Mouse (Mus musculus) embryonic stem cell, embryonic (primary cell): ENCODE measurements around the gene Bsn.

Experiments
- CTCF ChIA-PET, 4 experiments: fragments of 300-600 bp in 2 of 4; fragments of 350-600 bp in 2 of 4; sonication (Branson Sonifier 250); formaldehyde crosslinking; loops; one replicate each; lab custom pipeline; 2022; ENCODE audit warnings: inconsistent platforms in 2 of 4; lab: Charles Lee
- POLR2A ChIA-PET, 4 experiments: fragments of 300-600 bp in 2 of 4; fragments of 350-600 bp in 2 of 4; sonication (Branson Sonifier 250); formaldehyde crosslinking; loops; one replicate each; lab custom pipeline; 2022; ENCODE audit warnings: antibody characterized with exemption in 4 of 4, inconsistent platforms in 1 of 4; lab: Charles Lee

Bsn gene

GRCm38 (mm10) chr9:108189787-108190679 lies at the start of gene Bsn:
Bsn (minus strand) TSS chr9:108190384.
- ChIA-PET POLR2A (interaction anchor here in 3 of 4 experiments (0.5 to 1.8 kb wide), 16 partner anchors 11 to 254 kb away, joined by 3 to 6 read pairs (median 4); partner anchors contain the start of genes Camkv (in 1 of the 3), Dag1 (in 1 of the 3), Gpx1 (in 1 of the 3) and Tcta (in 1 of the 3)), CTCF (interaction anchor here in 3 of 4 experiments (0.6 to 2.0 kb wide), 12 partner anchors 11 to 283 kb away, joined by 3 to 12 read pairs (median 4); partner anchors contain the start of gene Mst1r (in 1 of the 3))

- ChIA-PET POLR2A (interaction anchor here (0.6 to 1.8 kb wide), 10 partner anchors 8 to 39 kb away, joined by 3 to 5 read pairs (median 4); partner anchors contain the start of gene Dag1 (in 1 of the 4)), CTCF (interaction anchor here in 3 of 4 experiments (0.6 to 1.1 kb wide), 4 partner anchors 37 to 201 kb away, joined by 3 to 5 read pairs (median 3); no protein-coding TSS in a partner anchor)
Observed at GRCm38 (mm10) chr9:108239951-108240350, 49.8 kb upstream of the Bsn start.

GRCm38 (mm10) chr9:108238831-108239230 lies 48.6 kb upstream of the Bsn start:
- ChIA-PET POLR2A (interaction anchor here in 2 of 4 experiments (1.0 to 2.7 kb wide), 6 partner anchors 11 to 55 kb away, joined by 3 to 16 read pairs (median 4); partner anchors contain the start of gene Dag1 (in 1 of the 2)), CTCF (interaction anchor here in 3 of 4 experiments (0.5 to 1.7 kb wide), 3 partner anchors 15 to 46 kb away, joined by 3 to 4 read pairs (median 4); no protein-coding TSS in a partner anchor)

- CTCF ChIA-PET: interaction anchor here in 2 of 4 experiments (0.5 to 1.7 kb wide), 2 partner anchors 15 to 46 kb away, joined by 4 read pairs; no protein-coding TSS in a partner anchor
- POLR2A ChIA-PET: interaction anchor here in 2 of 4 experiments (1.0 to 2.7 kb wide), 7 partner anchors 17 to 155 kb away, joined by 3 to 16 read pairs (median 5); partner anchors contain the start of gene Dag1 (in 1 of the 2)
Observed at GRCm38 (mm10) chr9:108238402-108238801, 48.2 kb upstream of the Bsn start.

GRCm38 (mm10) chr9:108234682-108235081 lies 44.5 kb upstream of the Bsn start:
- POLR2A ChIA-PET: interaction anchor here in 2 of 4 experiments (0.8 to 1.9 kb wide), 3 partner anchors 14 to 104 kb away, joined by 4 to 7 read pairs (median 4); partner anchors contain the start of gene Gpx1 (in 1 of the 2)
- CTCF ChIA-PET: no interaction called here

GRCm38 (mm10) chr9:108232908-108233307 lies 42.7 kb upstream of the Bsn start:
- ChIA-PET POLR2A (interaction anchor here in 1 of 4 experiments (1.0 to 1.7 kb wide), 3 partner anchors 8 to 31 kb away, joined by 3 to 5 read pairs (median 4); partner anchors contain the start of gene Dag1), CTCF (no interaction called here)

- POLR2A ChIA-PET: interaction anchor here in 2 of 4 experiments (0.6 to 1.6 kb wide), 10 partner anchors 11 to 510 kb away, joined by 3 to 6 read pairs (median 3); partner anchors contain the start of genes Dag1 (in 1 of the 2), Rhoa (in 1 of the 2) and Tcta (in 1 of the 2)
- CTCF ChIA-PET: interaction anchor here in 2 of 4 experiments (0.6 to 0.7 kb wide), 2 partner anchors 57 to 588 kb away, joined by 3 to 4 read pairs; no protein-coding TSS in a partner anchor
Observed at GRCm38 (mm10) chr9:108227911-108228649, 37.9 kb upstream of the Bsn start.

GRCm38 (mm10) chr9:108225166-108225565 lies 35.0 kb upstream of the Bsn start:
- POLR2A ChIA-PET: interaction anchor here in 3 of 4 experiments (0.5 to 2.0 kb wide), 6 partner anchors 8 to 81 kb away, joined by 3 to 6 read pairs (median 4); no protein-coding TSS in a partner anchor
- CTCF ChIA-PET: interaction anchor here in 2 of 4 experiments (0.6 to 1.8 kb wide), 4 partner anchors 22 to 1333 kb away, joined by 3 to 6 read pairs (median 4); no protein-coding TSS in a partner anchor

- CTCF ChIA-PET: interaction anchor here in 3 of 4 experiments (0.6 to 1.5 kb wide), 6 partner anchors 15 to 195 kb away, joined by 3 to 13 read pairs (median 4); no protein-coding TSS in a partner anchor
Observed at GRCm38 (mm10) chr9:108223633-108224032, 33.4 kb upstream of the Bsn start.

GRCm38 (mm10) chr9:108221566-108221965 lies 31.4 kb upstream of the Bsn start:
- ChIA-PET CTCF (interaction anchor here in 2 of 4 experiments (1.3 to 2.4 kb wide), 2 partner anchors 18 to 62 kb away, joined by 3 to 9 read pairs; no protein-coding TSS in a partner anchor), POLR2A (interaction anchor here in 1 of 4 experiments (0.8 to 1.8 kb wide), 6 partner anchors 13 to 90 kb away, joined by 3 to 7 read pairs (median 4); no protein-coding TSS in a partner anchor)

More at GRCm38 (mm10) chr9:108223633-108224032, 33.4 kb upstream of the Bsn start:
- POLR2A ChIA-PET: interaction anchor here in 2 of 4 experiments (0.6 to 1.7 kb wide), 8 partner anchors 13 to 338 kb away, joined by 3 to 6 read pairs (median 4); no protein-coding TSS in a partner anchor

GRCm38 (mm10) chr9:108220380-108220774 lies 30.2 kb upstream of the Bsn start:
- CTCF ChIA-PET: interaction anchor here in 2 of 4 experiments (0.7 to 1.1 kb wide), 2 partner anchors 9 to 53 kb away, joined by 3 read pairs; no protein-coding TSS in a partner anchor

GRCm38 (mm10) chr9:108219766-108220379 lies 29.7 kb upstream of the Bsn start:
- CTCF ChIA-PET: interaction anchor here in 2 of 4 experiments (0.7 to 1.1 kb wide), 2 partner anchors 9 to 54 kb away, joined by 3 read pairs; no protein-coding TSS in a partner anchor
- POLR2A ChIA-PET: interaction anchor here in 3 of 4 experiments (0.8 to 1.8 kb wide), 5 partner anchors 8 to 1847 kb away, joined by 3 to 7 read pairs (median 3); no protein-coding TSS in a partner anchor

More at GRCm38 (mm10) chr9:108220380-108220774, 30.2 kb upstream of the Bsn start:
- POLR2A ChIA-PET: interaction anchor here in 3 of 4 experiments (0.8 to 1.8 kb wide), 8 partner anchors 9 to 1847 kb away, joined by 3 to 7 read pairs (median 4); no protein-coding TSS in a partner anchor

GRCm38 (mm10) chr9:108217936-108218543 lies 27.9 kb upstream of the Bsn start:
- POLR2A ChIA-PET: interaction anchor here in 2 of 4 experiments (0.7 to 1.5 kb wide), 5 partner anchors 8 to 69 kb away, joined by 3 to 5 read pairs (median 3); partner anchors contain the start of gene Dag1 (in 1 of the 2)

GRCm38 (mm10) chr9:108217406-108217805 lies 27.2 kb upstream of the Bsn start:
- ChIA-PET CTCF (interaction anchor here in 2 of 4 experiments (0.5 to 2.9 kb wide), 5 partner anchors 14 to 85 kb away, joined by 4 to 12 read pairs (median 6); no protein-coding TSS in a partner anchor), POLR2A (interaction anchor here in 2 of 4 experiments (1.1 to 1.6 kb wide), 5 partner anchors 10 to 69 kb away, joined by 3 to 5 read pairs (median 4); no protein-coding TSS in a partner anchor)

More at GRCm38 (mm10) chr9:108217936-108218543, 27.9 kb upstream of the Bsn start:
- CTCF ChIA-PET: interaction anchor here in 1 of 4 experiments (1.2 to 2.9 kb wide), 3 partner anchors 15 to 66 kb away, joined by 4 to 12 read pairs (median 6); no protein-coding TSS in a partner anchor

GRCm38 (mm10) chr9:108213105-108213504 lies 22.9 kb upstream of the Bsn start:
- POLR2A ChIA-PET: interaction anchor here in 2 of 4 experiments (0.6 to 1.2 kb wide), 4 partner anchors 13 to 51 kb away, joined by 3 to 6 read pairs (median 3); partner anchors contain the start of gene Dag1 (in 1 of the 2)
- CTCF ChIA-PET: interaction anchor here (0.6 to 3.5 kb wide), 5 partner anchors 10 to 120 kb away, joined by 3 to 12 read pairs (median 4); partner anchors contain the start of gene Dag1 (in 1 of the 4)
